Mouse (Mus musculus) E14TG2a.4 (cell line): ENCODE results near the gene Prox1.

ENCODE experiments used
- H3K27me3 ChIP-seq: 2 replicates; pipeline ENCODE4 v1.6.1; 2014; ENCODE audit warnings: low read length, control low read depth; ENCODE audit not compliant: insufficient read depth
- H3K36me3 ChIP-seq: 2 replicates; pipeline ENCODE4 v1.6.1; 2014; ENCODE audit warnings: low read length, control low read depth; ENCODE audit not compliant: insufficient read depth
- H3K4me1 ChIP-seq: replicated peaks from 2 replicates; pipeline ENCODE4 v1.6.1; 2014; ENCODE audit warnings: low read depth, low read length, control low read depth
- H3K4me3 ChIP-seq: replicated peaks from 2 replicates; pipeline ENCODE4 v1.5.1; 2014; ENCODE audit warnings: mild to moderate bottlenecking, low read length
- H3K9me3 ChIP-seq: 2 replicates; pipeline ENCODE4 v1.6.1; 2014; ENCODE audit warnings: low read length, control low read depth
- CTCF ChIP-seq: conservative IDR thresholded peaks from 2 replicates; pipeline ENCODE4 v1.5.1; 2014; ENCODE audit warnings: low read length
- NANOG ChIP-seq: IDR thresholded peaks from 2 replicates; pipeline ENCODE4 v1.6.1; 2014; ENCODE audit warnings: borderline replicate concordance, low read length, mixed read lengths
- POU5F1 ChIP-seq: IDR thresholded peaks from 2 replicates; pipeline ENCODE4 v1.6.1; 2014; ENCODE audit warnings: low read length, borderline replicate concordance

Prox1 gene

GRCm38 (mm10) chr1:190144416-190144815 is 26.1 kb downstream of the Prox1 start:
- no peaks in the 10 kb centered on the region for H3K9me3 ChIP-seq
- TF ChIP-seq NANOG (no peak), CTCF (no peak), POU5F1 (no peak)
- no peaks in the 10 kb centered on the region for H3K36me3 ChIP-seq
- 0 out of 2 replicates have a peak, but pooled peaks cover 3% of the 10 kb centered on the region for H3K27me3 ChIP-seq
- no peak overlapping the region for H3K4me3 ChIP-seq
- 0 out of 2 replicates have a peak, but pooled peaks cover 3% of the 10 kb centered on the region for H3K4me1 ChIP-seq

GRCm38 (mm10) chr1:190143593-190143992 is 26.9 kb downstream of the Prox1 start:
- TF ChIP-seq NANOG, result no peak
- no peak for TF ChIP-seq CTCF
- TF ChIP-seq POU5F1, result no peak
- 0 out of 2 replicates have a peak, but pooled peaks cover 3% of the 10 kb centered on the region for H3K4me1 ChIP-seq
- no peaks in the 10 kb centered on the region for H3K36me3 ChIP-seq
- no peak overlapping the region for H3K4me3 ChIP-seq
- 0 out of 2 replicates have a peak, but pooled peaks cover under 1% of the 10 kb centered on the region for H3K9me3 ChIP-seq
- H3K27me3 ChIP-seq, result 0 out of 2 replicates have a peak, but pooled peaks cover 3% of the 10 kb centered on the region

- TF ChIP-seq POU5F1 (no peak), NANOG (no peak), CTCF (no peak)
- Histone ChIP-seq H3K4me3 (no peak overlapping the region), H3K4me1 (0 out of 2 replicates have a peak, but pooled peaks cover 3% of the 10 kb centered on the region), H3K27me3 (no peaks in the 10 kb centered on the region), H3K9me3 (peaks cover 7% of the 10 kb centered on the region; the same call in 1 of the 2 replicates), H3K36me3 (no peaks in the 10 kb centered on the region)
These were observed 27.9 kb downstream of the Prox1 start for GRCm38 (mm10) chr1:190142584-190142983.

GRCm38 (mm10) chr1:190140519-190140918 is 30.0 kb downstream of the Prox1 start:
- H3K9me3 ChIP-seq, result peaks cover 7% of the 10 kb centered on the region; the same call in 1 of the 2 replicates
- no peaks in the 10 kb centered on the region for H3K27me3 ChIP-seq
- TF ChIP-seq NANOG (no peak), POU5F1 (no peak), CTCF (no peak)
- H3K4me1 ChIP-seq, result 0 out of 2 replicates have a peak, but pooled peaks cover 3% of the 10 kb centered on the region
- no peaks in the 10 kb centered on the region for H3K36me3 ChIP-seq
- no peak overlapping the region for H3K4me3 ChIP-seq

- H3K4me1 ChIP-seq, result 0 out of 2 replicates have a peak, but pooled peaks cover 3% of the 10 kb centered on the region
- no peaks in the 10 kb centered on the region for H3K36me3 ChIP-seq
- no peak for TF ChIP-seq NANOG
- TF ChIP-seq POU5F1, result no peak
- no peak for TF ChIP-seq CTCF
- H3K9me3 ChIP-seq, result peaks cover 7% of the 10 kb centered on the region; the same call in 1 of the 2 replicates
- no peak overlapping the region for H3K4me3 ChIP-seq
- H3K27me3 ChIP-seq, result no peaks in the 10 kb centered on the region
These were observed 30.7 kb downstream of the Prox1 start for GRCm38 (mm10) chr1:190139711-190140405.

GRCm38 (mm10) chr1:190137943-190138342 is 32.6 kb downstream of the Prox1 start:
- peaks cover 7% of the 10 kb centered on the region; the same call in 1 of the 2 replicates for H3K9me3 ChIP-seq
- H3K36me3 ChIP-seq, result no peaks in the 10 kb centered on the region
- 0 out of 2 replicates have a peak, but pooled peaks cover 3% of the 10 kb centered on the region for H3K4me1 ChIP-seq
- no peak for TF ChIP-seq CTCF
- no peak for TF ChIP-seq NANOG
- TF ChIP-seq POU5F1, result no peak
- no peaks in the 10 kb centered on the region for H3K27me3 ChIP-seq
- H3K4me3 ChIP-seq, result no peak overlapping the region

GRCm38 (mm10) chr1:190132897-190133296 is 37.6 kb downstream of the Prox1 start:
- no peaks in the 10 kb centered on the region for H3K9me3 ChIP-seq
- no peaks in the 10 kb centered on the region for H3K27me3 ChIP-seq
- H3K4me1 ChIP-seq, result peaks cover 12% of the 10 kb centered on the region
- H3K36me3 ChIP-seq, result no peaks in the 10 kb centered on the region
- H3K4me3 ChIP-seq, result no peak overlapping the region
- no peak for TF ChIP-seq CTCF
- TF ChIP-seq POU5F1, result no peak
- no peak for TF ChIP-seq NANOG

- H3K4me1 ChIP-seq, result peaks cover 23% of the 10 kb centered on the region
- no peaks in the 10 kb centered on the region for H3K36me3 ChIP-seq
- H3K27me3 ChIP-seq, result no peaks in the 10 kb centered on the region
- H3K4me3 ChIP-seq, result no peak overlapping the region
- TF ChIP-seq CTCF, result no peak
- no peak for TF ChIP-seq POU5F1
- TF ChIP-seq NANOG, result no peak
- H3K9me3 ChIP-seq, result no peaks in the 10 kb centered on the region
These were observed 39.6 kb downstream of the Prox1 start for GRCm38 (mm10) chr1:190130888-190131287.

- TF ChIP-seq POU5F1, result no peak
- no peak for TF ChIP-seq CTCF
- TF ChIP-seq NANOG, result no peak
- H3K4me3 ChIP-seq, result no peak overlapping the region
- H3K27me3 ChIP-seq, result no peaks in the 10 kb centered on the region; the same call in 1 of the 2 replicates
- peaks cover 23% of the 10 kb centered on the region for H3K4me1 ChIP-seq
- no peaks in the 10 kb centered on the region for H3K36me3 ChIP-seq
- H3K9me3 ChIP-seq, result peaks cover 13% of the 10 kb centered on the region
These were observed 41.0 kb downstream of the Prox1 start for GRCm38 (mm10) chr1:190129553-190129952.
